Mouse (Mus musculus) gastrocnemius, postnatal 10 days (tissue): ENCODE data around the gene Fam151b. TPM values are rescaled to one million over a fixed set of nuclear protein-coding genes. Genes with fewer than 3 reads are reported as not detected.

Experiments used
- DNase-seq: peaks from one replicate; pipeline ENCODE4 v3.0.0; 2021; ENCODE audit warnings: mixed read lengths
- long read RNA-seq, 2 experiments: library from polyadenylated mRNA; stranded (forward); transcript quantifications; one replicate each; pipeline ENCODE4 v2.0.0; 2021
- total RNA-seq, 2 experiments: library from RNA; stranded (reverse); gene quantifications; 2 replicates each; pipeline ENCODE4 v1.2.3; 2021

The Fam151b gene
- total RNA-seq, result 1 to 10 TPM; 3.0 to 3.4 TPM
- long read RNA-seq, experiment 1, partial matches to known transcripts, result 0 of 3 reads
- long read RNA-seq, experiment 1, other reads (novel, unspliced or antisense), result 1 of 3 reads
- long read RNA-seq, experiment 2, result 0 reads

DNA sequence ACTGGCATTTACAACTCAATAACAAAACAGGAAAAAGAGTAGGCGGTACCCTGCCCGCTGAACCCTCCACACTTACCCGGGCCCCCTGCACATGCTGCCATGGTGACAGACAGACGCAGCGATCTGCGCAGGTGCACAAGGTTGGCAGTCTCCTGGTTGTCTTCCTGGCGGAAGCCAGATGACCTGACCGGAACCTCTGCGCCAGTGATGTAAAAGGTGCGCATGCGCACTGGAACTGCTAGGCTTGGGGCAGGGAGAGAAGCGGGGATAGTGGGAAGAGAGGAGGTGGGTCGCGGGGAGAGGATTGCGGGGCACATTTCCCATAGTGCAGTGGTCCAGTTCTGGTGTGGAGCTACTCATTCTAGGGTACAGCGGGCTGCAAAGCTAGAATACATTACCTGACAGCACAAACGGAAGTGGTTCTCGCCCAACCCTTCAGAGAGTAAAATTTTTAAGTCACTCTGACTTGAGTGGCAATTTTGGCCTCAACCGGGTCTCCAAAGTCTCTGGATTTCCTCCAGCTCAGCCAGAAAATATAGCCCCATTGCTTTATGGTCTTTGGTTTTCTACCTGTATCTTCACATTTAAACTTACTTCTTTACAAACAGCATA lies at the start of gene Fam151b:
Gene Fam151b, minus strand, starts transcription at position 164 of the 612 bp plus-strand sequence.
- peak; percentile 79 for DNase-seq

DNA sequence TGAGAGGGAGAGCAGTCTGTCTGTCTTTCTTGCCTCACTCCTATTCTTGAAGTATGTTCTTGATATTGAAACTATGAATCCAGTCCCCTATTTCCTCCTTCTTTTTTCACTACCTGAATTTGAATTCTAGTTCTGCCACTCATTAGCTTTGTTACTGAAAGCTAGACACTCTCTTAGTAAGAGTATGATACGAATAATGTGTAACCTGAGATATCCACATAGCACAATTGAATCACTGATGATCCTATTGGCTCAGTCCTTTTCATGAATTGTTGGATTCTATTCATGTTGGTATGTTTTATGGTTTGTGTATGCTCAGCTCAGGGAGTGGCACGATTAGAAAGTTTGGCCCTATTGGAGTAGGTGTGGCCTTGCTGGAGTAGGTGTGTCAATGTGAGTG lies 48.4 kb upstream of the Fam151b start:
- DNase-seq, result no peak

DNA sequence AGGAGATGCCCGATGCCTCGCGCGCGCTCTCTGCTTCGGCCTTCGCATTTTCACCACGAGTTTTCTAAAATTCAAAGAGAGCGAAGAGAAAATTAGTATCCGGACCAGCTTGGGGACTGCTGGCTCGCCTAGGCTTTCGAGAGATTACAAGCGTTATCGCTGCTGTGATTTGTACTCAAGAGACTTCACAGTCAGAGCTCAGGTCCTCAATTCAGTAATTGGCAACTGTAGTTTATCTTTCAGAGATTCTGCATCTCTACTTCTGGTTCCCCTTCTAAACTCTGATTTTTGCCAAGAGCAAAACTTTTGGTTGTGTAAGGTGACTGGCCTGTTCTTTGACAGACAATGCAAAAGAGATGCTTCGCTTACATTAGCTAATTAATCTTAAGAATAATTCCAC lies 47.4 kb upstream of the Fam151b start:
- no peak for DNase-seq

DNA sequence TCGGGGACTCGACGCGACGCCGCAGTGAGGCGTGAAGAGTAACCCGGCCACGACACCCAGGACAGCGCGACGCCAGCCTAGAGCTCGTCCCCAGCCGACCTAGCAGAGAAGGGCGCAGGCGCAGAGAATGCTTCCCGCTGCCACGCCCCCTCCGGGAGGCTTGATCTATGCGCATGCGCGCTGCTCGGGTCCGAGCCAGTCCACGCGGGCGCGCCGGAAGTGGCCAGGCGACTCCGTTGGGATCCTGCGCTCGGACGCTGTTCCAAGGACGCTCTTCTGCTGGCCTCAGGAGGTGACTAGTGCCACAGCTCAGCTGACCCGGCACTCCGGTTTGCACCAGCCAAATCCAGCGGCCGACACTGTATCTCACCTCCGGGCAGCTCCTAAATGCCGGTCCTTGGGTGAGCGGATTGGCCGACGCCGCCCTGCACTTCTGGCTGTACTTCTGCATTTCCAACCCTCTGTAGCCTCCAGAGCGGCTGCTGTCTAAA lies 47.0 kb upstream of the Fam151b start, which contains the start of gene Zfyve16:
Gene Zfyve16, minus strand, starts transcription at position 148 of the 491 bp plus-strand sequence.
- DNase-seq, result peak; percentile 100

DNA sequence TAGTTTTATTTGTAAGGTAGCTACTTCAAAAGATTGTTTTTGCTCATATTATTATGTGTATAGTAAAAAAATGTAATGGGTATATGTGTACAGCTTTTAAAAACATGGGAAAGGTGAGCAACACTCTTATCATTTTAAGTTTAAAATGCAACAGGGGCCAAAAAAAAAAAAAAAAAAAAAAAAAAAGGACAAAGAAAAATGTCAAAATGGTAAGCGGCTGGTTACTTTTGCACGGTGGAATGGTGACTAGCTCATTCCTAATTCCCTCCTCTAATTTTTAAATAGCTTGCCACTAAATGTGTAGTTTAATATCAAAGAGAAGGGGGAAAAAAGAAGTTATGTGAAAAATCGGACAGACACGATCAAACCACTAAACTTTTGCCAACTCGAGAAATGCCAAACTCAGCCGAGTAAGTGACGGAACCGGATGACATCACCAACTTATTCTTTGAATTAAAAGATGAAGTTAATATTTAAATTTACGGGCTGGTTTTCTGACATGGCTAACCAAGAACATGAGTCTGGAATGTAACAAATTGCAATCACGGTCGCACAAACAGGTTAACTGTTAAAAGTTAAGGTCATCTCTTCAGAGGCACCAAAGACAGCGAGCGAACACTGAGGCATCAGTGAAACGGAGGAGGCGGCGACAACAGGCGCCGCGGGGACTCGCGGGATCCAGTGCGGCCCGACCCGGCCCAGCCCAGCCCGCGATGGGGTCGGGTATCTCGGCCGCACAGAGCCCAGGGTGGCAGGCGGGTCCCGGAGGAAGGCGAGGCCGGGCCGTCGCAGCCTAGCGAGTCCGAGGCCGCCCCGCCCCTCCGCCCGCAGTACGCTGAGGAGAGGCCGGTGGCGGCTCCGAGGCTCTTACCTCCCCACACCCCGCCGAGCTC lies 46.3 kb upstream of the Fam151b start:
- DNase-seq, result no peak

DNA sequence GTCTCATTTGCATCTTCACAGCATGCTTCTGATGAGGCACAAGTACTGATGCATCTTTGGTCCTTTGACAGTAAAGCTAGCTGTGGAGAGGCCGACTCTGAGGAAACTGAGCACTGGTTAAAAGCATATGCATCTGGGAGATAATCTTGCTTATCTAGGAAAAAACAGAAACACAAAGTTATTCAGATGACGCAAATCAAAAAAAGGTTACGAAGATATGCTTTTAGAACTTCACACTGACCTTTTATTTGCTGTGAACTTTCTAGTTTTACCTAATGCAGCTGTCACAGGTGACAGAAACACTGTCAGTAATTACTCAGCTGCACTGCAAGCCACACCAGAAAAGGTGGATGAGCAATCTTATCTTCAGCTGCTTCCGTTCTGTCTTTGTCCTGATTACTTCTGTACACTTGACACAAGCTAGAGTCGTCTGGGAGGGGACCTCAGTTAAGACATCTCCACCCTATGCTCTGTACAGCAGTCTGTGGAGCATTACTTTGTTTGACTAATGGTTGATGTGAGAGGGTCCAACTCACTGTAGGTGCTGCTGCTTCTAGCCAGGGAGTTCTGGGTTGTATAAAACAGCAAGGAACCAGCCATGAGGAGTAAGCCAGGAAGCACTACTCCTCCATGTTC lies 39.5 kb upstream of the Fam151b start:
- no peak for DNase-seq

DNA sequence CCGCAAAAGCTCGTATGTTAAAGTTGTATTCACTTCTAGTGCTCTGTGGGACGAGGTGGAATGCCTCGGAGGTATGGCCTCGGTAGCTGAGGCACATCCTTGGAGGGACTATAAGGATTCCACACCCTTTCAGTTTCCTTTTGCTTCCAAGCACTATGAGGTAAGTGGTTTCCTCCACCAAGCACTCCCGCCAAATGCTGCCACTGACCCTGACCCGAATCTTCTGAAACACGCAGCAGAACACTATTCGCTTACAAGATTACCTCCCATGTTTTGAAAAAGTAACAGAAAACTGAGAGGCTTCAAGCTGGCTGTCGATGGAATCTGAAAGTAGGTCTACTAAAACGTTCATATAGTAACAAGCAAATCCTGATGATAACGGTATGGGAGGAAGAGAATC lies 21.1 kb upstream of the Fam151b start:
- no peak for DNase-seq

DNA sequence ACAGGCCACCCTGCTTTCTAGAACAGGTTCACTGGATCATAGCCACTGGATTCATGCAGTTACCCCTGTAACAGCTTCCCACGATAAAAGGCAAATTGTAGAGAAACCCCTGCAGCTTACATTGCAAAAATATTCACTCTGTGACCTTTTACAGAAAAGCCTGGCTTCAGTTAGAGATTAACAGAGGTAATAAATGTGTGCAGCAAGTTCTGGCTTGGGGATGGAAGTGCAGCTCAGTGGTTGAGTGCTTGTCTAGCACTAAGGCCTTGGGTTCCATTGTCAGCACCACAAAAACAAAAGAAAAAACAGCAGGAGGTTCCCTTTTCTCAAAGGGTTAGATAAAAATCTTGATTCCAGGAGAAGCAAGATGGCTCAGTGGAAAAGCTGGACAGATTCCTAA lies 8.1 kb upstream of the Fam151b start:
- no peak for DNase-seq

DNA sequence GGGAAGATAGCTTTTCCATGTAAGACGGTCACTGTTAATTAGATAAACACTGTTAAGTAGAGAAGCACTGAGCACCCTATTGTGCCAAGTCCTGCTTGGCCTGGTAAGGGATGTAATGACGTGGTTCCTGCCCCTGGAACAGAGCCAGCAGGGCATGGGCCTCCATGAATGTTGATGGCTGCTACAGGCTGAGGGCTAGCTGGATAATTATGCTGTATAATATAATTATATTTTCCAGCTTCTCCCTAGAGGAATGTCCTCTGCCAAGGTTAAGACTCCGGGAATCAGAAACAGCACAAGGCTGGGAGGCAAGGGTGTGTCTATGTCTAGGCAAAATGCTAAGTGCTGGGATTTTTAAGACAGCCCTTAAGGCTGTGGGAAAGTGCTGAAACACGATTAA lies 7.0 kb upstream of the Fam151b start:
- peak; percentile 14 for DNase-seq

DNA sequence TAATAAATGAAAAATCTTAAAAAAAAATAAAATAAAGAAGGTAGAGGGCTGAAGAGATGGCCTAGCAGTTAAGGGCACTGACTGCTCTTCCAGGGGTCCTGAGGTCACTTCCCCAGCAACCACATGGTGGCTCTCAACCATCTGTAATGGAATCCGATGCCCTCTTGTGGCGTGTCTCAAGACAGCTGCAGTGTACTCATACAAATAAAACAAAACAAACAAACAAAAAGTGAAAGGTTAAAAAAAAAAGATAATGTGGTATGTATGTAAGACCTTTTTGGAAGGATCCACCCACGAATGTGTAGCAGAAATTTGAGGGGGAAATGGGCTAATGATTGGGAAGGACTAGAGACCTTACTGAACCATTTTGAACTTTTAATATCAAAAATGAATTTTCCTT lies 467 bp downstream of the Fam151b start:
- peak; percentile 28 for DNase-seq

DNA sequence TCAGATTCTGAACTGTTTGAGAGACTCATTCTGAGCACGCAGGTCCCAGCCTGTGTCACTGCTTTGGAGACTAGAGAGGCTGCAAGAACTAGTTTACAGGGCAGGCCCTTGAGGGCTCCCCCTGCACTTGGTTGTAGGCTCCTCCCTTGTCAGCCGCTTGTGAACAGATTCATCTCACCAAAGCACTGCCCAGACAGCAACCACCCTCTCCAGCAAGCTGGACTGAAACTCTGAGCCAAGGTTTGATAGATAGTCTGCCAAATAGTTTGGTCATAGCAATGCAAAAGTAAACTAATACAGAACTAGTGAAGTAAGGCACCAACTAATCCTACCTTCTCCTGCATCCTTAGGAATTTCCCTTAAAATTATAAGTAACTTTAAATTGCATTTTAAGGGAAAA lies 13.7 kb downstream of the Fam151b start:
- no peak for DNase-seq

DNA sequence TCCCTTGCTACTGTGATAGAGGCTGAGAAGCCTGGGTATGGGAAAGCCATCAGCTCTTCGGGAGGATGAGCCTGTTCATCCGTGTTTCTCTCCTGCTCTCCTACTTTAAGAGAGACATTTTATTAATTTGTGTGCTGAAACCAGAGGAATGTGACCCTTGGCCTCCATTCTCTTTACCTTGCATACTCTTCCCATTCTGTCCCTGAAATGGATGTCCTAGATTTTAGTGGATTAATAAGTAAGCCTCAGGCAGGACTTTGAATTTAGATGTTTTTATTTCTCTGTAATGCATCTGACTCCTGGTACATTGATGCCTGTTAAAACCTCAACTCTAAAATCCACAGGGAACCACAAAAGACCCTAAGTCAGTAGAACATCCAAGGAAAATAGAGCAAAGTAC lies 14.4 kb downstream of the Fam151b start:
- no peak for DNase-seq

DNA sequence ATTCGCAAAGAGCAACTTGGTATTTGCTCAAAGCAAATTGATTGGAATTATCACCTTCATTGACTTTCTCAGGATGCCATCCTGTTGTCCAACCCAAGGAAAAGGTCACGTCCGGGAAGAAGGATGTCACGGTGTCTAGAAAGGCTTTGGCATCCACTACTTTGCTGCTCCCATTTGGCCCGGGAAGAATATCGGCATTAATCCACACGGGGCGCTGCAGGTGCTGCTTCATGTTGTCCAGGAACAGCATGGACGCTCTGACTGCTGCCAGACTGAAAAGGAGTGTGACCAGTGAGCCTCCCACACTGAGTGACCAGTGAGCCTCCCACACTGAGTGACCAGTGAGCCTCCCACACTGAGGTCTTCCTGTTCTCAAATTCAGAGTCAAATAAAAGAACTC lies 15.9 kb downstream of the Fam151b start:
- no peak for DNase-seq

DNA sequence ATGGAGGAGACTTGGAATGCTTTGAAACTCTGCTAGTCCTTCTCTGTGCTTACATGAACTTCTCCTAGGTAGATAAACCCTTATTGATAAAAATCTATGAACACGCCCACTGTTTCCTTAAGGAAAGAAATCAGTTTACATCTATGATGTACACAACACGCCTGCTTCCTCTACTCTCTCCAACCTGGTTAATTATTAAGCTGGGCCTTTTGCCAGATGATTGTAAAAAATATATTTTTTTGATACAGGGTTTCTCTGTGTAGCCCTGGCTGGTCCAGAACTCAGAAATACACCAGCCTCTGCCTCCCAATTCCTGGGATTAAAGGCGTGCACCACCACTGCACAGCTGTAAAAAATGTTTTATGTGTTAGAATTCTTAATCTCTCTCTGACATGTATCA lies 19.1 kb downstream of the Fam151b start:
- DNase-seq, result no peak

DNA sequence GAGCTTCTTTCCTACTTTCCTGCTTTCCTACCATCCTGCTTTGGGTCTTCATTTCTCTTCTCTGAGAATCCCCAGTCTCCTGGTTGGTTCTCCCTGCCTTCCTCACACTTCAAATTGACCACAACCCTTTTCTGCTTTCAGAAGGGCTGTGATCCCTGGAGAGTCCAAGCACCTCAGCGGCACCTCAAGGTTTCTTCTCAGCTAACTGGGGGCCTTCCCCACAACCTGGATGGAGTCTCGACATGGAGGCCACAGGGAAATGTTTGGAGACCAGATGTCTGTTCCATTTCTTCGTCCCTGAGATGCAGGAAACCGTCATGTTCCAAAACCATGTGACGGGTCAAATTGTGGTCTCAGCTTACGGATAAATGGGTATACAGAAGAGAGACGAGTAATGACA lies 36.9 kb downstream of the Fam151b start:
- DNase-seq, result no peak

DNA sequence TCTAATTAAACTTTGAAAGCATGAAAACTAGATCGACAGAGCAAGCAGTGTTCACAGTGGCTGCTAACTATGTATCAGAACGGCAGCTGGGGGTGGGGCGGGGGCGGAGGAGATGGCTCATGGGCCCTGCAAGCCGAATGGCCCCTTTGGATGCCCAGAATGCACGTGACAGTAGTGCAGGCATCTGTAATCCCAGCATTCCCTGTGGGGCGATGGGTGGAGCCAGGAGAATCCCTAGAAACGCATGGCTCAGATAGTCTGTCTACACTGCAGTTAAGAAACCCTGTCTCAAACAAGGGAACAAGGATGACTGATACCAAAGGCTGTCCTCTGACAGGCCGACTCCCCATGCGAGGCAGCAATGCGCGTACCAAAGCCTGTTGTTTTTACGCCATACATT lies 43.5 kb downstream of the Fam151b start:
- no peak for DNase-seq

DNA sequence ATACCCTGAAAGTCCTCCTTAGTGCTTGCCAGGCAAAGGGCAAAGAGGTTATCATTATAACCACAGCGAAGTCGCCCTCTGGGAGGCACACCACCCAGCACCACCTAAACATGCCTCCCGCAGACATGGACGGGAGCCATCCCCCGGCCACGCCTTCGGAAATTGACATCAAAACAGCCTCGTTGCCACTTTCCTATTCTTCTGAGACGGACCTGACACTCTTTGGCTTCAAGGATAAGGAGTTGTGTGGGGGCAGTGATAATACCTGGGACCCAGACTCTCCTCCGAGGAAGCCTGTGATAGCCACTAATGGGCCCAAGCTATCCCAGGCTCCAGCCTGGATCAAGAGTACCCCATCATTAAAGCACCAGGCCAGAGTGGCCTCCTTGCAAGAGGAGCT lies 45.2 kb downstream of the Fam151b start:
- no peak for DNase-seq

DNA sequence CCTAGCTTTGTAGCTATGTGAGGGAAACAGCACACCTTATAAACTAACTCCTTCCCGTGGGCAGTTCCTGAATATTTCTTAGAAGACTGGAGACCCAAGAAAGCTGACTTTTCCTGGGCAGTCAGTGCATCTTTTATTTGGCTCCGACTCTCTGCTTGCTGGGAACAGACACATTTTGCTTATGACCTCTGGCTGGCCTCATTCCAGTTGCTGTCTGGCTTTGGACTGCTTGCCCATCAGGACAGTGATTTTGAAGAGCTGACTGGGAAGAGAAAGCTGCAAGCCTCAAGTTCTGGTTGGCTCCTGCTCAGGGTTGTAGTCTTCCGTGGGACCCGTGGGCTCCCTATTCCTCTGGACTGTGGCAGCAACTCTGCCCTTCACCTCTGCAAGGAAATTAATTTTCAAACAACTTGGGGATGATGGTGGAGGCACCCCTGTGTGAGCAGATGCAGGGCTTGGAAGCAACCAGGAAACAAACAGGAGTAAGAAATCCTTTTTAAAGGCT lies 56.4 kb downstream of the Fam151b start:
- DNase-seq, result no peak

DNA sequence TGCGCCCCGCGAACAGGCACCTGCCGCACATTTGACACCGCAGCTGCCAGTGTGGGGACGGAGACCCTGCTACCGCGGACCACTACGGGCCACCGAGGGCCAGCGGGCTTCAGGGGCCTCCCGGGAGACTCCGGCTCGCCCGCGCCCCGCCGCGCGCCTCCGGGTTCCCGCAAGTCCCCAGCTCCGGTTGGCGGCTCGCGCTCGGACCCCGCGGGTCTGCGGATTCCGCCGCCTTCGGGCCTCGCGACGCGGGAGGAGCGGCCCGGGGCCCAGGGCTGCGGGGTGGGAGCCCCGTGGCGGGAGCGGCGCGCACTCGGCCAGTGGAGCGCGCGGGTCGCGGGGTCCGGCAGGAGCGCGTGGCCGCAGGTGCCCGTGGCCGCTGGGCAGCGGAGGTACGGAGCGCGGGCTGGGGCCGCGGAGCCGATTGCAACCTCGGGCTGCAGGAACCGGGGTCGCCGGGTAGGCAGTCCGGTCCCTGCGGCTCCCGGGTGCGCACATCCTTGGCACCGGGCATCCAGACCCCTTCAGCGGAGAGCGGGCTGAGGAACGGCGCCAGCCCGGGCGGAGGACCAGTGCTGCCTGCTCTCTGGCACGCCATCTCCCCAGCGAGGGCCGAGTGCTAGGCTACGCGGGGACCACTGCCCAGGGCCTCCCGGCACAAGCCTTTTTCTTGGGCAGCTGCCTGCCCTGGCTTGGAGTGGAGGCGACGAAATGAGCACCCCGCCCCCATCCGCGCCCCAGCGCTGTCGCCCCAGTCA lies 57.3 kb downstream of the Fam151b start:
- peak; percentile 26 for DNase-seq

DNA sequence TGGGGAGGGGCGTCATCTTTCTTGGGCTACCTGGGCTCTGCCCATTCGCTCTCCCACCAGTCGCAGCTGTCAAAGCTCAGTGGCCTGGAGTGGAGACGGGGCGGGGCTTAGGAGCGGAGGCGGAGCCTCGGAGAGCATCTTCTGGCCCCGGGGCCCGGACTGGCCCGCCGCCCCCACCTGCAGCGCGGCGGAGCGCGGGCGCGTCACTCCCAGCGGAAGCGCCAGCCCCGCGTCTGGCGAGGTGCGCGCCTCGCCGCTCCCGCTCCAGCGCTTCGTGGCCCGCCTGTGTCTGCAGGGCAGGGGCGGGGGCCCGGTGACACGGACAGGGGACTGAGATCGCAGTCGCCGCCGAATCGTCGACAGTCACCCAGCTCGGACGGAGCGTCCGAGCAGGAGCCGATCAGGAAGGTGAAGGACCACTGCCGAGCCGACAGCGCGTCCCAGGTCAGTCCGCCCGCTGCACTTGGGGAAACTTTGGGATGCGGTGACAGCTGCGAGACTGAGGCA lies 58.0 kb downstream of the Fam151b start, which contains the start of gene Ankrd34b:
Gene Ankrd34b, plus strand, starts transcription at position 139 of the 507 bp plus-strand sequence.
- peak; percentile 13 for DNase-seq

DNA sequence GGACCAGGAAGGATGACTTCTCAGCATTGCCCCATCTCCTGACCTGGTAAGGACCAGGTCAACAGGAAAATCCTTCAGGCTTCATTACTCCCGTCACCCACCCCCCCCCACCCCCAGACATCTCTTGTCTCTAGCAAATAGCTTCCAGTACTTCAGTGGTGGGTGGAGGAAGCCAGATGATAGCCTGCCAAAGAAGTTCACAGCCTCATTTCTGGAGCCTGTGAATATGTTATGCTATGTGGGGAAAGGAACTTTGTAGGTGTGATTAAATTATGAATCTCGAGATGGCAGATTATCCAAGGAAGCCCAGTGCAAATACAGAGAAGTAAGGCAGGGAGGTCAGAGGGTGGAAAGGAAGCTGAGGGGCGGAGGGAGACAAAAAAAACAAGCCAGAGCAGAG lies 60.1 kb downstream of the Fam151b start:
- no peak for DNase-seq

DNA sequence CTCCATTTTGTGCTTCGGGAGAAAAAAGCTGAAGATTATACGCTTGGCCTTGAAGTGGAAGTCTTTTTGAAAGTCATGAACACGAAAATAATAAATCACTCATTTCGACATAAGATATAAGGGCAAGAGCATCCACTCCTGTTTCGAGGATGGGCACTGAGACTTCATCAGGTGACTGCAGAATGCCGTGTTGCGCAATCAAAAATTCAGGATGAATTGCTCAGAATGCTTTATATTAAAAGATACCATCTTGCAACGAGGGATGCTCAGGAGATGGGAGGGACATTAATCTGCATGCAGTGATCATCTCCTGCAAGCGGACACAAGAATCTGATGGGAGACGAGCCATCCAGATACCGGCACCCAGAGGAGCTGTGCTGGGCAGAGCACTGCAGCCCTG lies 64.2 kb downstream of the Fam151b start:
- DNase-seq, result no peak
